Mouse (Mus musculus) stomach, postnatal 0 days (tissue): Measurements from ENCODE around the gene P2ry6.

ENCODE experiments used
- CTCF ChIP-seq: IDR thresholded peaks from 2 replicates; pipeline ENCODE4 v1.5.1; 2016; ENCODE audit warnings: antibody characterized with exemption, low read depth, mild to moderate bottlenecking, moderate library complexity
- EP300 ChIP-seq: optimal IDR thresholded peaks from 2 replicates; pipeline ENCODE3; 2016; ENCODE audit warnings: antibody characterized with exemption

DNA sequence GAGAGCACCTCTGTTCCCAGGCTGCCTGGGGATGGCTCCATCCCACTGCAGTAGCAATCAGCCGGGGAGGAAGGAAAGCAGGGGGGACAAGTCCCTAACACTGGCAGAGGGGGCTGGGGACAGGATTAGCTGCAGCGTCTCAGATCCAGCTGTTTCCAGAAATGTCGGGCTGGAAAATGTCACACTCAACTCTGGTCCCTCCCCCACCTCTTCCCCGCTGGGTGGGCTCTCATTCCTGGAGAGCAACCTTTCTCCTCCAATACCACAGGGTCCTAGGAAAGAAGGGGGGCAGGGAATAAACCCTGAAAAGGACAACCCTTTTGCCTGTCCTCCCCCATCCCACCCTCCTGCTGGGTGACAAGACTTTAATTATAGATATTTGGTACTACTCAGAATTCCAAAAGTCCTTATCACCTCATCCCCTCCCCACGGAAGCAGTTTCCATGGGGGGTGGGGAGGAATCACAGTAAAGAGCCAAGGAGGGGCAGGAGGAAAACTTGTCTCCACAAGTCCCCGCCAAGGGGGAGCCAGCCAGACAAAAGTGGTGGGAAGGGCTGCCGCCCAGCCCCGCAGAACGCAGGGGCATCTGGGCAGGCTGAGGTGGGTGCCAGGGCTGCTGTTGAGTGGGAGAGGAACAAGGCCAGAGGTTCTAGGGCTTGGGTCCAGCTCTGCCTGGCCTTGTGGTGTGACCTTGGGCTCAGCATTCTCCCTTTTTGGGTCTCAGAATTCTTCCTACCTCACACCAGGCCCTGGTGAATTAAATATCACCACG is 49.6 kb downstream of the P2ry6 start:
- TF ChIP-seq CTCF (no peak), EP300 (no peak)
